Comparison of ENCODE assay signal across 8 mouse cellular contexts in the genomic region with DNA sequence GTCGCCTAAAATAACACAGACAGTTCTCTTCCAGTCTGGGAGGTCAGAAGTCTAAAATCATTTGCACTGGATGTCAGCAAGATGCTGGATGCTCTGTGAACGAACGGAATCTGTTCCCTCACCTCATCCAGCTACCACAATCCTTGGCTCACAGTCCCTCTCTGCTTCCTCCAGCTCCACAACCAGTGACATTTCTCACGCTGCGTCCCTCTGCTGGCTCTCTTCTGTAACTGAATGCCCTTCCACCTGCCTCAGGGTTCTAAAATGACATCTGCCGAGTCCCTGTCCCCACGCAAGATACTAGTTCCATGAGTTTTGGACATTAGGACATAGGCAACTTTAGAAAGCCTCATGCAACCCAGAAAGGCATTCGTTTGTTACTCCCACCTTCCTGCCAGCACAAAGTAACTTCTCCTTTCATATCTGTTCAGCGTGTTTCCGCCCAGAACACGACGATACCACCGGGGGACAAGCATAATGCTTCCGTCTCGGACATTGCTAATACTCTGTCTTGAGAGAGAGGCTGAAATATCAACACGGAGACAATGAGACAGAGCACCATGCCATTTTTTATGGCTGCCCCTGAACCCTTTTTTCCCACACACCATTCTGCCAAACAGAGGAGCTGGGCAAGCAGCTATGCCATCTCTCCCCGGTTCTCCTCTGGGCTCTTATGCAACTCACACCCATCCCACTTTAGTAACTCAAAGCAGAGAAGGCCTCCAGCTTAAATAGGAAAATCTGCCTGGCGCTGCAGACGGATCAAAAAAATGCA. TPM values are rescaled to one million over a fixed set of nuclear protein-coding genes. Genes with fewer than 3 reads are reported as not detected.
DNase-seq lines count a peak whose midpoint lies in the region; ATAC-seq and TF ChIP-seq lines count a peak whose summit lies in the region.

No protein-coding gene starts in this region.

- TF ChIP-seq CTCF in cortical plate, adult 2 months (IDR thresholded peaks at IDR 0.05; ENCODE audit: extremely low read depth, insufficient read depth, low read length): no peak

- no peak overlapping the region for H3K4me3 ChIP-seq in cortical plate, adult 2 months (ENCODE audit: insufficient read depth, low read length)

- intact Hi-C loops in left cerebral cortex, postnatal 25 days (cut with DNase I): loop anchor here (5.0 kb wide), 1 partner anchor 195 kb away; no protein-coding TSS in a partner anchor

- ATAC-seq in cerebellum, adult (ENCODE audit: insufficient number of reproducible peaks, low FRiP score, low TSS enrichment): no peak

- peak overlapping the region; percentile 83 for H3K27ac ChIP-seq in cortical plate, adult 2 months (ENCODE audit: insufficient read depth, low read length)

- TF ChIP-seq POLR2A in cortical plate, adult 2 months (IDR thresholded peaks at IDR 0.05; ENCODE audit: extremely low read depth, insufficient read depth, low read length): no peak

- peaks cover 20% of the 10 kb centered on the region for H3K4me1 ChIP-seq in cortical plate, adult 2 months (ENCODE audit: control insufficient read depth, insufficient read depth, low read length)

- peak; percentile 59 to 62 for DNase-seq in cerebellum, postnatal 10 days
- DNase-seq in layer of hippocampus, adult 9-11 months: peak; percentile 46
- no peak for DNase-seq in layer of hippocampus, adult 9-10 months (ENCODE audit: low spot score)
- peak; percentile 48 to 88 for DNase-seq in left cerebral cortex, postnatal 25 days (ENCODE audit: low spot score in 2 of 2)
- DNase-seq in natural killer cell, adult 2 months (ENCODE audit: low spot score in 2 of 2): no peak
- no peak for DNase-seq in adrenal gland, postnatal 14 days

RNA-seq across cellular contexts. Expression of a gene that starts 27.6 kb away (rescaled TPM):
- 3.9 and 4.2 TPM in 2 replicates for polyA plus RNA-seq in cortical plate, adult 2 months (2012; rRNA removed)
- 10 to 100 TPM; 10.0 to 10.9 TPM for total RNA-seq in left cerebral cortex, postnatal 25 days (2021)
- total RNA-seq in adrenal gland, postnatal 14 days (2021): 4.8 and 6.0 TPM in 2 replicates

Comparison
In these comparisons a context has a peak if more than half of its experiments do, and no peak if none do; other contexts are left out.
1. DNase-seq: peak in cerebellum, postnatal 10 days (2 of 2), layer of hippocampus, adult 9-11 months (single experiment) and left cerebral cortex, postnatal 25 days (2 of 2); none in layer of hippocampus, adult 9-10 months (single experiment), natural killer cell, adult 2 months (0 of 2) and adrenal gland, postnatal 14 days (single experiment).